Mouse (Mus musculus): ENCODE results near the gene Cryba4. TPM values are rescaled to one million over a fixed set of nuclear protein-coding genes. Genes with fewer than 3 reads are reported as not detected.
A peak's percentile ranks its signal among the peaks of the same experiment; 100 is the strongest.

Gene Cryba4
- polyA plus RNA-seq, 1 experiment, result 2.8 TPM

DNA sequence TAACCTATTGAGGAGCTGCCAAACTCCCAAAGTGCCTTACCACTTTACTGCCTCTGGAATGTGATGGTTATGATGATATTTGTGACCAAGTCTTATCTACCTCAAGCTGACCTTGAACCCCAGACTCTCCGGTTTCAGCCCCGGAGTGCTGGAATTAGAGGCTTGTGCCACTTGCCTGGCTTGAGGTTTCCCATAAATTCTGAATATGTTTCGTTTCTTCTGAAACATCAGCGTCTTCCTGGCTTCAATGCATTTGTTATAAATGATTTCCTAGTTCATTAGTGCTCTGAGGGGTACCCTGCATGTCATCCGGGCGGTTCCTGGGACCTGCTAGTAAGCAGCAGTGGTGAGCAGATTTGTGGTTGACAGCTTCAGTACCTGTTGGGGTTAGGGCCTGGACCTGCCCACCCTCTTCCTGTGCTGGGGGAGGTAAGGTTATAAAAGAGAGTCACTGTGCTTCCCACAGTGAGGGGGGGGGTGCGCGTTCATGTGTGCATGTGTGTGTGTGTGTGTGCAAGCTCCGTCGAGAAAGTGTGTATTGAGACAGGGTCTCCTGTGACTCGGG is 25.7 kb upstream of the Cryba4 start:
- Histone ChIP-seq H3ac (ENCODE audit: control insufficient read depth, insufficient read length) (peak overlapping the region; percentile 72), H3K27me3 (ENCODE audit: control insufficient read depth, insufficient read depth, insufficient read length) (no peaks in the 10 kb centered on the region), H3K4me2 (ENCODE audit: low read depth) (peak overlapping the region; percentile 99), H3K4me3 (peak overlapping the region; percentile 84), H3K79me2 (ENCODE audit: control insufficient read depth, insufficient read depth) (peaks cover 56% of the 10 kb centered on the region), H3K36me3 (ENCODE audit: control insufficient read depth, insufficient read depth) (no peaks in the 10 kb centered on the region)
- TF ChIP-seq E2F4 (IDR thresholded peaks at IDR 0.05; ENCODE audit: insufficient read depth) (no peak), POLR2A (IDR thresholded peaks at IDR 0.05; ENCODE audit: insufficient read length, low read depth) (no peak), TCF12 (IDR thresholded peaks at IDR 0.05; ENCODE audit: insufficient read depth, poor library complexity, severe bottlenecking) (no peak), SRF (IDR thresholded peaks at IDR 0.05; ENCODE audit: control insufficient read depth, insufficient read length, low read depth) (no peak), USF1 (IDR thresholded peaks at IDR 0.05; ENCODE audit: low read depth) (no peak), TCF3 (IDR thresholded peaks at IDR 0.05; ENCODE audit: insufficient read length, low read depth) (no peak), REST (IDR thresholded peaks at IDR 0.05; ENCODE audit: insufficient read depth, insufficient read length) (no peak), CEBPB (IDR thresholded peaks at IDR 0.05; ENCODE audit: insufficient read depth, poor library complexity, severe bottlenecking) (no peak), MYOD1 (IDR thresholded peaks at IDR 0.05; ENCODE audit: control insufficient read depth in 1 of 3, insufficient read length in 2 of 3, low read depth in 2 of 3) (no peak), POLR2AphosphoS2 (IDR thresholded peaks at IDR 0.05; ENCODE audit: insufficient read length, low read depth) (no peak), MAX (IDR thresholded peaks at IDR 0.05; ENCODE audit: low read depth) (no peak), MYOG (IDR thresholded peaks at IDR 0.05; ENCODE audit: control insufficient read depth in 1 of 3, insufficient read depth in 1 of 3, insufficient read length in 2 of 3, low read depth in 2 of 3) (no peak)

DNA sequence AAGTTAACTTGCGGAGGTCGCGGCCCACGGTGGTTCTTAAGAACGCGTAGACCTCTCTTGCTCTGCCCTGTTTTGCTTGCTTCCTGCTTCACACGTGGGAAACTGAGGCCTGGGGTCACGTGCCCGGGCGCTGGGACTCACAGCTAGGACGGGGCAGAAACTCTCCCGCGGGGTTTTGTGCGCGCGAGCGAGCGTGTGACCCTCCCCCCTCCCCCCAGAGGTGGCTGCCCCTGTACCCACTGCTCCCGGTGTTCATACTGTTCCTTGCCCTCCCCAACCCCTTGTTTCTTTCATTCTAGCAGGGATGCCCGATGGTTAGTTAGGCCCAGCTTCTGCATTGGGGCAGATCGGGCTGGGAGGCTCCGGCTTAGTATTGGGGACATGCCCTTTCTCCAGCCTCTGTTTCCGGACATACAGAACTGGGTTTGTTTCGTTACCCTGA is 24.6 kb upstream of the Cryba4 start:
- TF ChIP-seq USF1 (IDR thresholded peaks at IDR 0.05; ENCODE audit: low read depth) (peak; percentile 78), POLR2A (IDR thresholded peaks at IDR 0.05; ENCODE audit: insufficient read length, low read depth) (no peak), CEBPB (IDR thresholded peaks at IDR 0.05; ENCODE audit: insufficient read depth, poor library complexity, severe bottlenecking) (no peak), TCF12 (IDR thresholded peaks at IDR 0.05; ENCODE audit: insufficient read depth, poor library complexity, severe bottlenecking) (no peak), TCF3 (IDR thresholded peaks at IDR 0.05; ENCODE audit: insufficient read length, low read depth) (no peak), MAX (IDR thresholded peaks at IDR 0.05; ENCODE audit: low read depth) (no peak), MYOD1 (IDR thresholded peaks at IDR 0.05; ENCODE audit: control insufficient read depth in 1 of 3, insufficient read length in 2 of 3, low read depth in 2 of 3) (no peak)
- Histone ChIP-seq H3K4me2 (ENCODE audit: low read depth) (peak overlapping the region; percentile 99), H3K4me3 (peak overlapping the region; percentile 84), H3ac (ENCODE audit: control insufficient read depth, insufficient read length) (peak overlapping the region; percentile 72), H3K79me2 (ENCODE audit: control insufficient read depth, insufficient read depth) (peaks cover 45% of the 10 kb centered on the region), H3K27me3 (ENCODE audit: control insufficient read depth, insufficient read depth, insufficient read length) (no peaks in the 10 kb centered on the region), H3K36me3 (ENCODE audit: control insufficient read depth, insufficient read depth) (no peaks in the 10 kb centered on the region)

- H3K4me3 ChIP-seq, result peak within 1 kb of the TSS; percentile 84
- no peaks in the 10 kb centered on the region for H3K36me3 ChIP-seq (ENCODE audit: control insufficient read depth, insufficient read depth)
- peak within 1 kb of the TSS; percentile 72 for H3ac ChIP-seq (ENCODE audit: control insufficient read depth, insufficient read length)
- peak in 1 of 3 experiments; percentile 21 for TF ChIP-seq MYOG (IDR thresholded peaks at IDR 0.05; ENCODE audit: control insufficient read depth in 1 of 3, insufficient read depth in 1 of 3, insufficient read length in 2 of 3, low read depth in 2 of 3)
- no peak for TF ChIP-seq TCF3 (IDR thresholded peaks at IDR 0.05; ENCODE audit: insufficient read length, low read depth)
- peak; percentile 97 for TF ChIP-seq POLR2A (IDR thresholded peaks at IDR 0.05; ENCODE audit: insufficient read length, low read depth)
- TF ChIP-seq SRF (IDR thresholded peaks at IDR 0.05; ENCODE audit: control insufficient read depth, insufficient read length, low read depth), result no peak
- TF ChIP-seq REST (IDR thresholded peaks at IDR 0.05; ENCODE audit: insufficient read depth, insufficient read length), result peak; percentile 23
- no peak for TF ChIP-seq MAX (IDR thresholded peaks at IDR 0.05; ENCODE audit: low read depth)
- no peak for TF ChIP-seq CEBPB (IDR thresholded peaks at IDR 0.05; ENCODE audit: insufficient read depth, poor library complexity, severe bottlenecking)
- peak in 1 of 3 experiments; percentile 27 for TF ChIP-seq MYOD1 (IDR thresholded peaks at IDR 0.05; ENCODE audit: control insufficient read depth in 1 of 3, insufficient read length in 2 of 3, low read depth in 2 of 3)
- no peak for TF ChIP-seq TCF12 (IDR thresholded peaks at IDR 0.05; ENCODE audit: insufficient read depth, poor library complexity, severe bottlenecking)
- no peak for TF ChIP-seq E2F4 (IDR thresholded peaks at IDR 0.05; ENCODE audit: insufficient read depth)
- no peak for TF ChIP-seq USF1 (IDR thresholded peaks at IDR 0.05; ENCODE audit: low read depth)
- TF ChIP-seq POLR2AphosphoS2 (IDR thresholded peaks at IDR 0.05; ENCODE audit: insufficient read length, low read depth), result peak; percentile 99
- H3K79me2 ChIP-seq (ENCODE audit: control insufficient read depth, insufficient read depth), result peaks cover 40% of the 10 kb centered on the region
- peak within 1 kb of the TSS; percentile 99 for H3K4me2 ChIP-seq (ENCODE audit: low read depth)
- no peaks in the 10 kb centered on the region for H3K27me3 ChIP-seq (ENCODE audit: control insufficient read depth, insufficient read depth, insufficient read length)
These were observed 24.1 kb upstream of the Cryba4 start, which contains the start of gene Tpst2 for GRCm38 (mm10) chr5:112276267-112276873. TSS of gene Tpst2 (plus strand) at chr5:112276691.

- Histone ChIP-seq H3ac (ENCODE audit: control insufficient read depth, insufficient read length) (no peak overlapping the region), H3K4me3 (peak overlapping the region; percentile 84), H3K4me2 (ENCODE audit: low read depth) (peak overlapping the region; percentile 90), H3K79me2 (ENCODE audit: control insufficient read depth, insufficient read depth) (peaks cover 28% of the 10 kb centered on the region), H3K27me3 (ENCODE audit: control insufficient read depth, insufficient read depth, insufficient read length) (no peaks in the 10 kb centered on the region), H3K36me3 (ENCODE audit: control insufficient read depth, insufficient read depth) (no peaks in the 10 kb centered on the region)
- TF ChIP-seq TCF12 (IDR thresholded peaks at IDR 0.05; ENCODE audit: insufficient read depth, poor library complexity, severe bottlenecking), result no peak
- no peak for TF ChIP-seq MYOD1 (IDR thresholded peaks at IDR 0.05; ENCODE audit: control insufficient read depth in 1 of 3, insufficient read length in 2 of 3, low read depth in 2 of 3)
These were observed 22.9 kb upstream of the Cryba4 start for GRCm38 (mm10) chr5:112275021-112275804.
